Mouse (Mus musculus) stomach, embryonic 14.5 days (tissue): Measurements from ENCODE around the gene Cnga1. TPM values are rescaled to one million over a fixed set of nuclear protein-coding genes. Genes with fewer than 3 reads are reported as not detected.

ENCODE experiments used
- ATAC-seq: fragments of 200-750 bp; cut with Nextera tagmentation; 2 replicates; pipeline ENCODE4 v1.8.0; 2017; ENCODE audit warnings: low read depth, moderate TSS enrichment; ENCODE audit not compliant: insufficient number of reproducible peaks, insufficient read depth, low FRiP score
- H3K27ac ChIP-seq: fragments of 300-500 bp; sonication (generic); 2 replicates; pipeline ENCODE4 v1.5.1; 2014; ENCODE audit warnings: mild to moderate bottlenecking, low read length, moderate library complexity, mixed read lengths
- H3K27me3 ChIP-seq: fragments of 300-500 bp; sonication (generic); 2 replicates; pipeline ENCODE4 v1.6.1; 2014; ENCODE audit warnings: low read length, control low read depth, mixed read lengths; ENCODE audit not compliant: control insufficient read depth, insufficient read depth
- H3K36me3 ChIP-seq: fragments of 300-500 bp; sonication (generic); 2 replicates; pipeline ENCODE4 v1.6.1; 2014; ENCODE audit warnings: mild to moderate bottlenecking, control low read depth, low read length, moderate library complexity, mixed read lengths; ENCODE audit not compliant: control insufficient read depth, insufficient read depth
- H3K4me1 ChIP-seq: fragments of 300-500 bp; sonication (generic); 2 replicates; pipeline ENCODE4 v1.6.1; 2014; ENCODE audit warnings: low read length, control low read depth, mixed read lengths; ENCODE audit not compliant: control insufficient read depth, insufficient read depth
- H3K4me2 ChIP-seq: fragments of 300-500 bp; sonication (generic); replicated peaks from 2 replicates; pipeline ENCODE4 v1.6.1; 2014; ENCODE audit warnings: low read depth, low read length, control low read depth
- H3K4me3 ChIP-seq: fragments of 300-500 bp; sonication (generic); 2 replicates; pipeline ENCODE4 v1.5.1; 2014; ENCODE audit warnings: low read depth, low read length, control low read depth
- H3K9ac ChIP-seq: fragments of 300-500 bp; sonication (generic); replicated peaks from 2 replicates; pipeline ENCODE4 v1.6.1; 2014; ENCODE audit warnings: low read depth, mild to moderate bottlenecking, control low read depth, low read length, moderate library complexity, mixed read lengths
- H3K9me3 ChIP-seq: fragments of 300-500 bp; sonication (generic); 2 replicates; pipeline ENCODE4 v1.6.1; 2016; ENCODE audit warnings: low read depth, low read length, control low read depth; ENCODE audit not compliant: control insufficient read depth
- WGBS: fragments of 180-500 bp; shearing (Covaris S2); extraction: QIAGEN DNeasy Blood & Tissue Kit; methylation state at CpG from one replicate; pipeline ENCODE4 v1.1.7; 2014; 5-methylcytosine and 5-hydroxymethylcytosine counted together
- polyA plus RNA-seq: library from polyadenylated mRNA; unstranded; fragments of >200 nt; fragmentation: Nextera tagmentation; extraction: Ambion mirVana; gene quantifications from 2 replicates; pipeline ENCODE4 v1.2.1, GENCODE M21; 2014

The Cnga1 gene
- polyA plus RNA-seq, 1 experiment from 2014 or later, result not detected

GRCm38 (mm10) chr5:72647418-72647907, 3.4 kb upstream of the Cnga1 start, which contains the start of gene Nipal1:
Gene Nipal1 (plus strand): TSS chr5:72647795.
- H3K27me3 ChIP-seq, result 0 out of 2 replicates have a peak, but pooled peaks cover 5% of the 10 kb centered on the region
- H3K4me1 ChIP-seq, result no peaks in the 10 kb centered on the region
- H3K9me3 ChIP-seq, result no peaks in the 10 kb centered on the region
- no peaks in the 10 kb centered on the region for H3K36me3 ChIP-seq
- peak within 1 kb of the TSS; percentile 14; the same call in 1 of the 2 replicates for H3K9ac ChIP-seq
- peak within 1 kb of the TSS; percentile 40 for H3K4me3 ChIP-seq
- peak; percentile 94 for ATAC-seq
- H3K27ac ChIP-seq, result no peak within 1 kb of the TSS
- under 1% methylated on average over 25 of the region's 25 CpGs for WGBS
- peak within 1 kb of the TSS; percentile 91 for H3K4me2 ChIP-seq

DNA sequence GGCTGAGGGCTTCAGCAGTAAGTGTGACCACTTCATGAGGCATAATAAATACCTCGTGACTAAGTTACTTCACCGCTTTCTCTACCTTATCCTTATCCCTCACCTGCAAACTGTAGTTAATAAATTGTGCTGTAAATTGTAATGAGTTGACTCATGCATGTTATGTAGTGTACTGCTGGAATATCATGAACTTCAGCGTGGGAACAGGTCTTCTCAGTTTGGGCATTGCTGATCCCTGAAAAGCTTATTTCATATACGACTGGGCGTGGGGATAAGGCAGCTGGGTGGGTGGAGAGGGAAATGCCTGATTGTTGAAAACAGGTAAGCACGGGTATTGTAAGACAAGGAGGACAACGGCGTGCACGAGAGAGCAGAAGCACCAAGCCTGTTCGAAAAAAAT, 2.9 kb upstream of the Cnga1 start:
- Histone ChIP-seq H3K9ac (no peak overlapping the region), H3K27me3 (0 out of 2 replicates have a peak, but pooled peaks cover 5% of the 10 kb centered on the region), H3K4me2 (peak overlapping the region; percentile 91), H3K36me3 (no peaks in the 10 kb centered on the region), H3K9me3 (no peaks in the 10 kb centered on the region), H3K27ac (no peak overlapping the region), H3K4me1 (no peaks in the 10 kb centered on the region), H3K4me3 (peak overlapping the region; percentile 40)
- no peak for ATAC-seq
- 32% methylated on average over 10 of the region's 10 CpGs for WGBS

DNA sequence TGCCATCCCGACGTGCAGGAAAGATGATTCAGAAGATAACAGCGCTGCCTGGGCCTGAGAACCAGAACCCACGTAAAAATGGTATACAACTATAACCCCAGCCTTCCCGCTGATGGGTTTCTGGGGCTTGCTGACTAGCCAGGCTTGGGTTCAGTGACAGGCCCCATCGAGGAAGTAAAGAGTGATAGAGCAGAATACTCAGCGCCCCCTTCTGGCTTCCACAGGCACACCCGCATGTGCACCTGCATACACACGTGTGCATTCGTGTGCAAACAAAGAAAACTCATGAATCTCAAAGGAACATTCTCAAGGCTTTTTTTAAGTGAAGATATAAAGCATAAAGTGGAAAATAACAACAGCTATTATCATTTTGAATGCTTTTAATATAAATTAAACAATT, 2.1 kb upstream of the Cnga1 start:
- Histone ChIP-seq H3K4me3 (no peak overlapping the region), H3K9ac (no peak overlapping the region), H3K9me3 (no peaks in the 10 kb centered on the region), H3K36me3 (no peaks in the 10 kb centered on the region), H3K27ac (no peak overlapping the region), H3K27me3 (0 out of 2 replicates have a peak, but pooled peaks cover 5% of the 10 kb centered on the region), H3K4me2 (no peak overlapping the region), H3K4me1 (no peaks in the 10 kb centered on the region)
- 36% methylated on average over 10 of the region's 10 CpGs for WGBS
- ATAC-seq, result no peak

- 0 out of 2 replicates have a peak, but pooled peaks cover 5% of the 10 kb centered on the region for H3K27me3 ChIP-seq
- 76% methylated on average over 7 of the region's 7 CpGs for WGBS
- no peak overlapping the region for H3K27ac ChIP-seq
- no peak overlapping the region for H3K9ac ChIP-seq
- H3K4me3 ChIP-seq, result no peak overlapping the region
- no peak for ATAC-seq
- H3K9me3 ChIP-seq, result no peaks in the 10 kb centered on the region
- H3K4me2 ChIP-seq, result no peak overlapping the region
- no peaks in the 10 kb centered on the region for H3K4me1 ChIP-seq
- H3K36me3 ChIP-seq, result no peaks in the 10 kb centered on the region
Observed at GRCm38 (mm10) chr5:72643655-72644054, 420 bp downstream of the Cnga1 start.

- Histone ChIP-seq H3K36me3 (no peaks in the 10 kb centered on the region), H3K4me3 (no peak overlapping the region), H3K4me1 (no peaks in the 10 kb centered on the region), H3K27me3 (no peaks in the 10 kb centered on the region), H3K4me2 (no peak overlapping the region), H3K9ac (no peak overlapping the region), H3K9me3 (no peaks in the 10 kb centered on the region), H3K27ac (no peak overlapping the region)
- WGBS, result 92% methylated on average over 1 of the region's 1 CpGs
- no peak for ATAC-seq
Observed at GRCm38 (mm10) chr5:72640072-72640471, 4.0 kb downstream of the Cnga1 start.

DNA sequence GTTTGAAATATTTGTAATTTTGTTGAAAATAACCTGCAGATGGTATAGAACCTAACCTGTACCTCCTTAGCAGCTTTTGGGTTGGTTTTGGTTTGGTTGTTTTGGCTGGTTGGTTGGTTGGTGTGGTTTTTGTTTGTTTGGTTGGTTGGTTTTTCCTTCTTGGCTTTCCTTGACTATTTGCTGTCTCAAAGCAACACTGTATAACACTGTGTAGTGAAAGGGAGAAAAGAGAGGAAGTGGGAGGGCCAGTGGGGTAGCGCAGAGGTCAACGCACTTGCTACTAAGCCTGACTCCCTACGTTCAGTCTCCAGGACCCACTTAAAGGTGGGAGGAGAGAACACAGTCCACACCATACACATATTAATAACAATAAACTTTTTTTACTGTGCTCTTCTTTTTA, 7.5 kb downstream of the Cnga1 start:
- Histone ChIP-seq H3K27ac (no peak overlapping the region), H3K36me3 (no peaks in the 10 kb centered on the region), H3K27me3 (no peaks in the 10 kb centered on the region), H3K4me1 (no peaks in the 10 kb centered on the region), H3K4me3 (no peak overlapping the region), H3K9ac (no peak overlapping the region), H3K4me2 (no peak overlapping the region), H3K9me3 (no peaks in the 10 kb centered on the region)
- ATAC-seq, result no peak
- WGBS, result 80% methylated on average over 3 of the region's 3 CpGs

DNA sequence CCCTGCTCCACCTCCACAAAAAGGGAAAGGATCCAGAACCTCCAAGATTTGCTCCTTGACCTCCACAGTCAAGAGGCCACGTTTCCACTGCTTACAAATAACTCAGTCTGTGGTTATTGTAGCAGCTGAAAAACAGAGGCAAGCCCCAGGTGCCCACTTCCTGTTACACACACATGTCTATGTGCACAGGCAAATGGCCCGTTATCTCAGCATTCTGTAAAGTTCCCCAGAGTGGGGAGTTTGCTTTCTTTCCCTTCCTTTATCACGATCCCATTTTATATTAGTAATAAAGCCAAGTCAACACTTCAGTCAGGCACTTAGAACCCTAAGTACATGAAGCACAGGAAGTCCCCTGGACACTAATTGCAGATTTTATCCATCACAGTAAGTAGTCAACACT, 8.0 kb downstream of the Cnga1 start:
- Histone ChIP-seq H3K4me2 (no peak overlapping the region), H3K36me3 (no peaks in the 10 kb centered on the region), H3K27ac (no peak overlapping the region), H3K9me3 (no peaks in the 10 kb centered on the region), H3K4me3 (no peak overlapping the region), H3K9ac (no peak overlapping the region), H3K27me3 (no peaks in the 10 kb centered on the region), H3K4me1 (no peaks in the 10 kb centered on the region)
- ATAC-seq, result no peak
- 54% methylated on average over 3 of the region's 3 CpGs for WGBS

DNA sequence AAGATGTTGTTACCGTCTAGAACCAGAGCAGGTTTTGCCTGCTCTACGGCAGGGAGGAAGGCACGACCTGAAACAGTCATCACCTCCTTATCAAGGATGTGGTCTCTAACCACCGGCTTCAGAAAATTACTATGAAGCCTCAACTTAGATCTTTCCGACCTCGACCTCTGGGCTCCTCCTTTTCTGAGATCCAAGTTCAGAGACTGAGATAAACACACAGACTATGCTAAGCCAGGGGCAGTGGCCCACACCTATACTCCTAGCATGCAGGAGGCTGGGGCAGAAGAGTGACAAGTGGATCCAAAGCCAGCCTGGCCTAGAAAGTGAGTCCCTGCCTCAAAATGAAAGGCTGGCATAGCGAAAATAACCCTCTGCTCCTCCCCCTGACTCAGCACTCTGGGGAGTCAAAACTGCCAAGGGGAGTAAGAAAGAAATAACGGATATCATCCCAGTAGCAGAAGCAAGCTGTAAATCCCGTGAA, 9.2 kb downstream of the Cnga1 start:
- ATAC-seq, result no peak
- no peaks in the 10 kb centered on the region for H3K4me1 ChIP-seq
- H3K36me3 ChIP-seq, result no peaks in the 10 kb centered on the region
- H3K4me2 ChIP-seq, result no peak overlapping the region
- WGBS, result 85% methylated on average over 9 of the region's 9 CpGs
- H3K27ac ChIP-seq, result no peak overlapping the region
- no peak overlapping the region for H3K9ac ChIP-seq
- H3K9me3 ChIP-seq, result no peaks in the 10 kb centered on the region
- H3K27me3 ChIP-seq, result no peaks in the 10 kb centered on the region
- no peak overlapping the region for H3K4me3 ChIP-seq

- Histone ChIP-seq H3K4me3 (no peak overlapping the region), H3K27me3 (no peaks in the 10 kb centered on the region), H3K27ac (no peak overlapping the region), H3K4me1 (no peaks in the 10 kb centered on the region), H3K4me2 (no peak overlapping the region), H3K9me3 (no peaks in the 10 kb centered on the region), H3K36me3 (no peaks in the 10 kb centered on the region), H3K9ac (no peak overlapping the region)
- no peak for ATAC-seq
- WGBS, result 91% methylated on average over 6 of the region's 6 CpGs
Observed at GRCm38 (mm10) chr5:72630026-72630425, 14.0 kb downstream of the Cnga1 start.
